Mouse (Mus musculus) spleen, adult 18-20 months (tissue): ENCODE results near the gene Gm10570.

Source experiments
- DNase-seq, 2 experiments: peaks; one replicate each; pipeline ENCODE4 v3.0.0; 2022; ENCODE audit warnings: mixed read lengths in 2 of 2

The Gm10570 gene

DNA sequence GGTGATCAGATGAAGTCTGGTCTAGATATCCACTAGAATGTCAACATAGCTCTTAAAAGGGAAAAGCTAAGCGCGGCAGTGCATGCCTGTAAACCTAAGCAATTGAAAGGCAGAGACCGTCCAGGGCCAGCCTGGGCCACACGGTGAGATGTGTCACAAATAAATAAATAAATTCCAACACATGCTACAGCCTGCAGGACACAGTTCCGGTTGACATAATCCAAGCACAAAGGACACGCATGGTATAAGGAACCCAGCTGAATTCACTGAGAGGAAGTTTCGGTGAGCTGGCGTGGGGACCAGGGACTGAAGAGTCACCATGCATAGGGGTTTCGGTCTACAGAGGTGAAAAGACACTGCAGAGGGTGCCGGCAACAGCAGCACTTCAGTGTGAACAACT lies 39.7 kb downstream of the Gm10570 start:
- DNase-seq, result no peak

DNA sequence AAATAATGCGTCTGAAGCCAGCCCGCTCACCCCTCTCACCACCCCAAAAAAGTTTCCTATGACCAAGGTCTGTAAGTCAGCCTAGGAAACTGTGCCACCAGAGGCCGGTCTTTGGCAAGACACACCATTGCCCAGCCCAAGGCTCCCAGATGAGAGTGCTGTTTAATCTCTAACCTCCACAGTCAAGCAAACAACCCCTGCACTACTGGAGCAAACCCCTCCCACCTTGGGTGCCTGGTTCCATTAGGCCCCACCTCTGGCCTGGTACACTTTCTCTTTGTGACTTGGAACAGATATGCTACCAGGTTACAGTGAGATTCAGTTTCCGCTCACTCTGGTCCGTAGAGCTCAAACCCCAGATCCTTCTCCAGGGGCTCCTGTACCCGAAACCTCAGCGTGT lies 41.4 kb downstream of the Gm10570 start:
- no peak for DNase-seq

DNA sequence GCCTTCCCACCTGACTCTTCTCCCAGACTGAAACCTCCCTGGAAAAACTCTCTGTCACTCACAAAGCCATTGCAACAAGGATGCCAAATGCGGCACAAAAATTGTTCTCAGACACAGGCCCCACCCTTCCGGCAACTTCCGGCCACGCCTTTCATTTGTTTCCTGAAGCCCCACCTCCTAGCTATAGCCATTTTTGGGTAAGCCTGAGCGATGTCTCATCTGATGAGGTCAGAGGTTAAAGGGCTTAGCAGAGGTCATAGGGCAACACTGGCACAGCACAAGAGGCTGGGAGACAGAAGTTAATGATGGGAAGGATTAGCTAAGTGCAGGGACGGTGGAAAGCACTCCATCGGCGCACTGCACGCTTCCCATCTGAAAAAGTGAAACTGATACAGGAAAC lies 41.9 kb downstream of the Gm10570 start:
- DNase-seq, result no peak

DNA sequence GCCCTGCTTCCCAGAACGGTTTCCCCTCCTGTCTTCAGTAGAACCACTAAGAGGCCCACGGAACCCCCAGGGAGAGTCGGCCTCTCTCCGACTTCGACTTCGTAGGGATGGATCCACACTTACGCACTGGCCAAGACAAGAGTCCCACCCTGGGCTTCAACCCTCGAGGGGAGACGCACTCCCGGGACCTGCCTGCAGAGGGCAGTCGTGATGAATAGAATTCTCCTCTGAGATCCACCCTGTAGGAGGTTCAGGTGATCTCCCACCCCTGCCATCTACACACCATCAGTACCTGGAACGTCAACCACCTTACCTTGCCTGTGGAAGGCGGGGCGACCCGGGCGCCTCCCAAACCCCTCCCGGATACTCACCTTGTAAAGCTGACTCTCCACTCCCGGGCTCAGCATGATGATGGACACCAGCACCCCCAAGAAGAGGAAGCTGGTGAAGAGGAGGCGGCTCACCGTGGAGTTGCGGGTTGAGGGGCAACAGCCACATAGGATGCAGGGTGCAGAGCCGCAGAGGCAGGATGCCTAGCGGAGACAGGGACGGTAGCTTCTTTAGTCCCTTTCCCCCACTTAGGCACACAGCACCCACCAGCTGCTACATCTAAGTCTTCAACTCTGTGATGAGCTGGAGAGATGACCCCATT lies 43.6 kb downstream of the Gm10570 start:
- peak; percentile 18 to 66 for DNase-seq

DNA sequence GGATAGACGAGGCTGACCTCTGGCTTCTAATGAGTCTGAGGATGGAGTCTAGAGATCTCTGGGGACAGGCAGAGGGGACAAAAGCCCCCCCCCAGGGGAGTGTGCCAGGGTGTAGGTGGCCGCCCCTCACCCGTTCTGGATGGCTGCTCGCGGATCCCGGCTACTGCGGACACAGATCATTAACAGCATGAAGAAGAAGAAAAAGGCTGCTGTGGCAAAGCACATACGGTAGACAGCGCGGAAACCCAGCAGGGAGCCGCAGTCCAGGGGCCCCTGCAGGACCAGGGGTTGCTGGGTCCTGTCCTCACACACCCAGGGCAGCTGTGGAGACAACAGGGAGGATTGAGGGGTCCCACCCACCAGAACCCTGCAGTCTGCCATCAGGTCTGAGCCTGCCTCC lies 44.3 kb downstream of the Gm10570 start:
- DNase-seq, result no peak

DNA sequence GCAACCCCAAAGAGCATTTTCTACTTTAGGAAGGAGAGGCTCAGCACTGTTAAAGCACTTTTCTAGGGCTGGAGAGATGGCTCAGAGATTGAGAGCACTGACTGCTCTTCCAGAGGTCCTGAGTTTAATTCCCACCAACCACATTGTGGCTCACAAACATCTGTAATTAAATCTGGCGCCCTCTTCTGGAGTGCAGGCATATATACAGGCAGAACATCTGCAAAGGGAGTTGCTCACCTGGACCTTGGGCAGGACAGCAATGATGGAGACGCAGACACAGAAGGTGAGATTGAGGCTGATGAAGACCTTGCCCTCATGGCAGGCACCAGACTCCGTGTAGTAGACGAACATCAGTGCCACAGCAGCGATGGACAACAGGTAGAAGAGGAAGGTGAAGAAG lies 48.1 kb downstream of the Gm10570 start:
- no peak for DNase-seq
